Mouse (Mus musculus): Measurements from ENCODE around the gene Bin2.

Gene Bin2

DNA sequence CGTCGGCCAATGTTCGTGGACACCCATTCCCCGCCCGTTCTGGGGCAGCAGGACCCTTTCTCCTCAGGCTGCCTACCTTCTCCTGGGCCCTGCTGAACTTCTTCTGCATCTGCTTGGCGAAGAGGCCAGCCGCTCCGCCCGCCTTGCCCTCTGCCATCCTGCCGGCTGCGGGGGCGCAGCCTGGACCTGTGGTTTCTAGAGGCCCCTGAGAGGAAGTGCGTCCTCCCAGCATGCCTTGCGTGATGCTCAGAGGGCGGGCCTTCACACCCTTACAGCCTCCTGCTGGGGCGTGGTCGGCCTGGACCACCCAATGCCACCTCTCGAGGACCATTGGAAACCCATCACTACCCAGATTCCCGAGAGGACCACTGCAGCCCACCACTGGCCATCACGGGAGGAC lies at the start of gene Bin2:
Bin2 (minus strand) TSS at position 217 of the 400 bp plus-strand sequence.
- TF ChIP-seq GATA4 (IDR thresholded peaks at IDR 0.05; ENCODE audit: insufficient replicate concordance, low read length): no peak

DNA sequence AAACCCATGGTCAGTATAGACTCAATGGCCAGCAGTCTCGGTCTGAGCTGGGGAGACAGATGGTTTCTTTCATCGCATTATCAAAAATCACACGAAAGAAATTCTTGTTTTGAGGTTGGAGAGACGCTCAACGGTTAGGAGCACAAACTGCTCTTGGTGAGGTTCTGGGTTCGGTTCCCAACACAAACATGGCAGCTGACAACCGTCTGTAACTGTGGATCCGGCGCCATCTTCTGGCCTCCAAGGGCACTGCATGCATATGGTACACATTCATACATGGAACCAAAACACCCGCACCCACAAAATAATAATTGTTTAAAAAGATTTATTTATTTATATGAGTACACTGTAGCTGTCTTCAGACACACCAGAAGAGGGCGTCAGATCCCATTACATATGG lies 49.2 kb upstream of the Bin2 start:
- no peak for TF ChIP-seq GATA4 (IDR thresholded peaks at IDR 0.05; ENCODE audit: insufficient replicate concordance, low read length)

DNA sequence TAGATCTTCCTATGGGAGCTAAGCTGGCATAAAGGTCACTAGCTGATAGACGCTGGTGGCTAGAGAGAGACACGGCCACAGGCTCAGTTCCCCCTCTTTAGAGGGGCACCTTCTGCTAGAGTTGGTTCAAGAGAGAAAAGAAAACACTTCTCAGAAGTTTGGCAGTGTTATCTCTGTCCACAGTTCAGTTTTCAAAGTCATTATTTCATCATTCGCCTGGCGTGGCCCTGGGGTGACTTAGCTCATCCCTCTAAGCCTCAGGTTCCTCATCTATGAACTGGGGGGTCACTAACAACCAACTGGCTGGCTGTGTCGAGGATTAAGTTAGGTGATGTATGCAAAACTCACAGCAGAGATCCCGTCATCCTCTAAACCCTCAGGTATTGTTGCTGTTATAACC lies 48.6 kb upstream of the Bin2 start:
- TF ChIP-seq GATA4 (IDR thresholded peaks at IDR 0.05; ENCODE audit: insufficient replicate concordance, low read length): no peak

DNA sequence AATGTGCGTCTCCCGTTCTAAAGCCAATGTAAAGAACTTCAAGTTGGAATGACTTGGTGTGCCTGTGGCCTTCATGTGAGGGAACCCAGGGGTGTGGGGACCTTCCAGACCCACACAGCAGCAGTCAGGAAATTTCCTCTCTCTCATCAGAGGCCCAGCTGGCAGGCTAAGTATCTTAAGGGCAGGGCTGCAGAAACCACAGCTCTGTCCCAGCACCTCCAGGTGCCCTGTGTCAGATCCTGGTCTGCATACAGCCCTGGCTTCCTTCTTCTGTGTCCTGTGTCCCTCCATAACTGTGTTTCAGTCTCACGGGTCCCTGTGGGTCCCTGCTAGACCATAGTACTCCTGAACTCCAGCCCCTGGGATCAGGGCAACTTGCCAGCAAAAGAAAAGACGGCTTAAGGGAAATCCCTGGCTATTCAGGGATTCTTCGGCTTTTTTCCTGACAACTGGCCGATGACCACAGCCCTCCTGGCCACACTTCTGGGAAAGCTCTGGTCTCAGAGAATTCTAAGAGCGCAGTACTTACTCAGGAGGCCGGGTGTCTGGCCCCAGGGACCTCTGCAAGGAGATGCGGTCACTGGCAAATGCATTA lies 46.1 kb upstream of the Bin2 start:
- TF ChIP-seq GATA4 (IDR thresholded peaks at IDR 0.05; ENCODE audit: insufficient replicate concordance, low read length): no peak

DNA sequence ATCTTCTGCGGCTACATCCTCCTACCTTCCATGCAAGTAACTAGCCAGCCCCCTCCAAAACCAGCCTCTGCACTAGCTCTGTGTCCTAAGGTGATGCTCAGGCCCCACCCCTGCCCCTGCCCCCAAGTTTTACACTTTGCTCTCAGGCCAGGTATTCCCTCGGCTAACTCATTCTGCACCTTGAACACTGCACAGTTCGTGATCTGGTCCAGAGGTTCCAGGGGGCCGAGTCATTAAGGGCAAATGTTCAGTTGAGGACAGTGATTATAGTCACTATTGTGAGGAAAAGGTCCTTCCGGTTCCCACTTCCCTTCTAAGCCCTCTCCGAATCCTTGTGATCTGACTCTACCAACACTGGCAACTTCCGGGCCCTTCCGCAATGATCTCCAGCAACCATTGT lies 45.1 kb upstream of the Bin2 start:
- no peak for TF ChIP-seq GATA4 (IDR thresholded peaks at IDR 0.05; ENCODE audit: insufficient replicate concordance, low read length)

DNA sequence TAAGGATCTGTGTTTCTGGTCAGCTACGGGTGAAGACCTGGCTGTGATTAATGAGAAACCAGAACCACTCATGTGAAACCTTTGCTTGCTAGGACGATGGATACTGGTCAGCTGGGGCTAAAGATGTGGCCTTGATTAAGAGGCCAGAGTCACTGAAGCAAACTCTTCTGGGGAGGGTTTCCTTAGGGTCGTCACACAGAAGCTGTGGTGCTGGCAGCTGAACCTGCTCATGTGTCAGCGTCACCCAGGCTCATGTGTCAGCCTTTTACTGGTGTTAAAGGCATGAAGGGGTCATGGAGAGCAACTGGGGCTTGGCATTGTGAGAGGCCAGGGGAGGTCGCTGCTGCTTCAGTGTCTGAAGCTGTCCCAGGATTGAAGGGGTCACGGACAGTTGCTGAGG lies 41.5 kb upstream of the Bin2 start:
- no peak for TF ChIP-seq GATA4 (IDR thresholded peaks at IDR 0.05; ENCODE audit: insufficient replicate concordance, low read length)

DNA sequence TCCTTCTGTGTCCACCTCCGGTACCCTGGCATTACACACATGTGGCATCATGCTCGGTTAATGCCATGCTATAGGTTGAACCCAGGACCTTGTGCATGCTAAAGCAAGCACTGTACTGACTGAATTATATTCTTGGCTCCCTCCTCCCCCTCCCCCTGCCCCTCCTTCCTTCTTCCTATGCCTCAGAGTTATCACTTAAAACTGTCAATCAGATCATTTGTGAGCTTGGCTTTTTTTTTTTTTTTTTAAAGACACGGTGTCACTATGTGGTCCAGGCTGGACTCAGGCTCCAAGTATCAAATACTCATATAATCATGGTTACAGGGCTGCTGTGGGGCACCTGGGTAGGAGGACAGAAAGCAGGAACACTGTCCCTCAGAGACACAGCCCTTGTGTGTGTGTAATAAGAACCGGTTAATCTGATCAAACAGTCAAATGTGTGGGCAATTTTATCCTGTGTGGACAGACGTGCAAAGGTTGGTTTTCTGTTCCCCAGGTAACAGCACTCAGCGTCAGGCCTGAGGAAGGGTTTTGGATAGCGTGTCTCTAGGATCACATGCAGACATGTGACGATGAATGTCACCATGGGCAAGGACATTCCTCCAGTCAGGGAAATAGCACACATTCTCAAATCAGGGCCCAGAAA lies 39.2 kb upstream of the Bin2 start:
- TF ChIP-seq GATA4 (IDR thresholded peaks at IDR 0.05; ENCODE audit: insufficient replicate concordance, low read length): no peak

DNA sequence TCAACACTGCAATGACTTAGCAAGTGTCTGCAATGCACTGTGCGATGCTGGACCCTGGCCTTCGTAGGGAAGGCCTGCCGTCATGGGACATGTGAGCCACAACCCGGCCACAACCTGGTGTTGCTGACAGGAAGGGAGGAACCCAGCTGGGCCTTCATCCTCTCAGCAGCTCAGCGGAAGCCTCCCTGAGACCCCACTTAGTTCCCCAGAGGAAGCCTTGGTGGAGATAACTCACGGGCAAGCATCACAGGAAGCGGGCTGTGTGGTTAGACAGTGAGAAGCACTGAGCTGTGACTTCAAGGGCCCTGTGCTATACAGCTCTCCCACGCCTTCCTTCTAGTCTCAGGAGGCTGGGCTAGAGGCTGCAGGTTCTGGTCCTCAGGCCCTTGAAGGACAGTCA lies 36.9 kb upstream of the Bin2 start:
- TF ChIP-seq GATA4 (IDR thresholded peaks at IDR 0.05; ENCODE audit: insufficient replicate concordance, low read length): no peak

DNA sequence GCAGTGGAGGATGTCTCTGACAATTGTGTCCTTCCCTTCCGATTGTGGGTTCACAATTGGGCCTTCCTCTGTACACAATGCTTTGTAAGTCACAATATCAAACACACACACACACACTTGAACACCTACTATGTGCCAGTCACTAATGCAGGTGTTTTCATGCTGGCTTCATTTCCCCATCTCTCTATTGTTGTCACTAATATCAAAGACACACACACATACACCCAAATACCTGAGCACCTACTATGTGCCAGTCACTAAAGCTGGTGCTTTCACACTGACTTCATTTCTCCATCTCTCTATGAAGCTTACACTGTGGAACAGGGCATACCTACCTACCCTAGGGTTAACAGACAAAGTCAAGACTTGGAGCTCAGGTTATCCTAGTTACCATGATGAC lies 36.0 kb upstream of the Bin2 start:
- TF ChIP-seq GATA4 (IDR thresholded peaks at IDR 0.05; ENCODE audit: insufficient replicate concordance, low read length): no peak

DNA sequence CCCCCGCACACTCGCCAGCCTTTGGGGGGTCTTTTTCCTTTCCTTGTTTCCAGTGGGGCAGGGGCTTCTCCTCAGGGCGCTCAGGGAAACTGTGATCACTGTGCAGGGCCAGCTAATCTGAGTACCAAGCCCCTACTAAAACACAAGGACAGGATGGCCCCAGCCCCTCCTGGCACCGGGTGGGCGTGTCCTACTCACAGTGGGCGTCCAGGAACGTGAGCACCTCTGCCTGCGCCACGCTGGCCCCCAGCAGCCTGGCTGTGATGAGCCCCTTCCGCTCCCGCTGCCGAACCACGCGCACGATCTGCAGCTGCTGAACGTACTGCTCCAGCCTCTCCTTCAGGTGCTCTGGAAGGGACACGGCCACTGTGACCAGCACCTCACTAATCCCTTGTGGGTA lies 34.6 kb upstream of the Bin2 start:
- no peak for TF ChIP-seq GATA4 (IDR thresholded peaks at IDR 0.05; ENCODE audit: insufficient replicate concordance, low read length)

DNA sequence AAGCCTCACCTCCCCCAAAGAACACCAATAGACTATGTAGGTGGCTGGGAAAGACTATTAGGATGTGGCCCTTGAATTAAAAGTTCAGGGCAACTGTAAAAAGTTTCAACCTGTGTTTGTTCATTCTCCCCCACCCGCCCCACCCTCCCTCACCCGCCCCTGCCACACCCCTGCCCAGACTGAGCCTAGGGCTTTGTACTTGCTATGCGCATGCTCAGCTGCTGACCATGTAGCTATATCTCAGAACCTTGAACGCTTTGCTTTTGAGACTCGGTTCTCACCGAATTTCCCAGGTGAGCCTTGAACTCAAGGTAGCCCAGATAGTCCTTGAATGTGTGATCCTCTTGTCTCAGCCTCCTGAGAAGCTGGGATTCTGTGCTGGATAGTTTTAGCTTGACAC lies 32.5 kb upstream of the Bin2 start:
- TF ChIP-seq GATA4 (IDR thresholded peaks at IDR 0.05; ENCODE audit: insufficient replicate concordance, low read length): no peak

DNA sequence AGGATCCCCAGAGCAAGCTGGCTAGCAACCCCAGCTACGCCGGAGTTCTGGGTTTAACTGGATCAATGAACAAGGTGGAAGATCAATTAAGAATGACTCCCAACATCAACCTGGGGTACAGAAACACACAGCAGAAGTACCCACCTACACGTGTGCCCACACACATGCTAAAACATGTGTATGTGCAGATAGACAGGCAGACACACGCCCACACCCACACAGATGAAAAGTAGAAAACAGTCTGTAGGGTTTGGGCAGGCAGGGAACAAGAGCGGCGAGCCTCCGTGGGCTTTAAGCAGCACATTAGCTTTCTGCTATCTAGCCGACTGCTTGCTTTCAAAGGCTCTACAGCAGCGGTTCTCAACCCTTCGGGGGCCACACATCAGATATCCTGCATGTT lies 31.8 kb upstream of the Bin2 start:
- no peak for TF ChIP-seq GATA4 (IDR thresholded peaks at IDR 0.05; ENCODE audit: insufficient replicate concordance, low read length)

DNA sequence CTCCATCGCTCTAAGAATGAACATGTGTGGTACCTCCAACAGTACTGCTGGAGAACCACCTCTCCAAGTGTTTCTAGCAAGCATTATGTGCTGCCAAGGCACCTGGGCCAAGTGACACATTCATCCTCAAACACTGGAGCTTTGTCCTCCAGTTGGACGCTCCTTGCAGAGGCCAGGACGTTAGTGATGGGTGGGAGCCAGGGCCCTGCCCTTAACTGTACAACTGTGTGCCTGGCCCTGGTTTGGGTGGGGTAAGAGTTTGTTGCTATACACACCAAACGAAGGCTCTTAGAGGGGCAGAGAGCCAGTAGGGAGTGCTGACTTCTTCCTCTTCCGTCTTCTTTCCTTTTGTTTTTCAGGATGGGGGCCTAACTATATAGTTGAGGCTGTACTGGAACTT lies 31.1 kb upstream of the Bin2 start:
- no peak for TF ChIP-seq GATA4 (IDR thresholded peaks at IDR 0.05; ENCODE audit: insufficient replicate concordance, low read length)

DNA sequence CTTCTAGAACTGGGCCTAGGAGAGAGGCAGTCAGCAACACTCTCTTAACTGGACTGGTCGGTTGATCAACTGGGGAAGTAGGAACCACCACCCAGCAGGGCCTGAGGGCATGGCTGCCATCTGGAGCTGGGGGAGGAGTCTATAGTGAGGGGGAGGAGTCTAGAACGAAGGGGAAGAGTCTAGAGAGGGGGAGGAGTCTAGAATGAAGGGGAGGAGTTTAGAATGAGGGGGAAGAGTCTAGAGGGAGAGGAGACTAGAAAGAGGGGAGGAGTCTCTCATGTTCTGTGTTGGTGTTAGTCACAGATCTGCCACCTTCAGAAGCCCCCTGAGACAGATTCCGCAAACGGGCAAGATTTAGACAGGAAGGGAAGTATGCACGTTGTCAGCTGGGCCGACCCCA lies 30.0 kb upstream of the Bin2 start:
- TF ChIP-seq GATA4 (IDR thresholded peaks at IDR 0.05; ENCODE audit: insufficient replicate concordance, low read length): no peak

DNA sequence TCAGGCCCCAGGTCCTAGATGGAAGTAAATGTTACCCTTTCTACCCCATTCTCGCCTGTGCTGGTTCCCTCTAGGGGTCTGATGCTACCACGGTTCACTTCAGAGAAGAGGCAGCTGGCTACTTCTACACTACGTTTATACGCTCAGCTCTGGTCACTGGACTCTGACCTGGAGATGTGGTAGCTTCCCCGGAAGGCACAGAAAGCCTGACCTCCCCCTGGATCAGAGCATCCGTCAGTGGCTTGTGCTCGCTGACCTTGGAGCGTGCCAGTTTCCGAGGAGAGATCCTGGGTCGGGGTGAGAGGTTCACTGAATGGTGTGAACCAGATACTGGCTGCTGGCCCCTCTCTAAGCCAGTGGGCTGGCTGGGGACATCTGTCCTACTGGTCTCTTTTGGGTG lies 28.7 kb upstream of the Bin2 start:
- no peak for TF ChIP-seq GATA4 (IDR thresholded peaks at IDR 0.05; ENCODE audit: insufficient replicate concordance, low read length)

DNA sequence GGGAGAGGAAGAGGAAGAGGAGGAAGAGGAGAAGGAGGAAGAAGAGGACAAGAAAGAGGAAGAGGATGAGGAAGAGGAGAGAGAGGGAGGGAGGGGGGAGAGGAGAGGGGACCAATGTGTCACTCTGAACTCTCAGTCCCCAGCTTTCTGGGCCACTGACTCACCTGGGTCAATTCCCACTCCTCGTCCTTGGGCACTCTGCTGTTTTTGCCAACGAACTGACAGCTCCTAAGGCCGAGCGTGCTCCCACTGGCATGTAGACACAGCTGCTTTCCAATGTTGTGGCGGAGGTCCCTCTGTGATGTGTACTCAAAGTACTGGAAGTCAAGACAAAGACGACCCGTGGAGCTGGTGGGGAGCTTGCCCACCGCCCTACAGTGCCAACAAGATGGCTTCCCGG lies 25.1 kb upstream of the Bin2 start:
- no peak for TF ChIP-seq GATA4 (IDR thresholded peaks at IDR 0.05; ENCODE audit: insufficient replicate concordance, low read length)

DNA sequence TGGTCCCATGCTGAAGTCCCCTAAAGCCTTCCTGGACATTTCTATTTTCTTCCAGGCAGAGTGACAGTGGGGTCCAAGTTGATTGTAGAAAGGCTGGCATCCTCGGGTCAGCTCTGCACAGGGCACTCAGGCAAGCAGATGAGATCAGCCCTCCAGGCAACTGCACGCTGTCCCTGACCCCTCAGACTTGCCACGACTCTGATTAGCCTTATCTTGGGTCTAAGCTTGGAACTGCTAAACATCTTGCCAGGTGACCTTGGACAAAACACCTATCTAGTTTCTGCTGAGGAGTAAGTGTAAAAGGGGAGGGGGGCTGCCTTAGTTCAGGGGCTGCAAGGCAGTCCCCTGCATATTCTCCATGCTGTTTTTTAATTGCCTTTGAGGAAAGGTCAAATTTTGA lies 22.6 kb upstream of the Bin2 start:
- no peak for TF ChIP-seq GATA4 (IDR thresholded peaks at IDR 0.05; ENCODE audit: insufficient replicate concordance, low read length)

All from liver, adult (tissue).